Mouse (Mus musculus) hindbrain, embryonic 13.5 days (tissue): ENCODE data around the gene Degs2. TPM values are rescaled to one million over a fixed set of nuclear protein-coding genes. Genes with fewer than 3 reads are reported as not detected.
A peak's percentile ranks its signal among the peaks of the same experiment; 100 is the strongest.

Source experiments
- ATAC-seq: fragments of 200-750 bp; cut with Nextera tagmentation; 2 replicates; pipeline ENCODE4 v1.8.0; 2017; ENCODE audit warnings: moderate TSS enrichment; ENCODE audit not compliant: low FRiP score
- H3K27ac ChIP-seq: fragments of 300-500 bp; sonication (generic); 2 replicates; pipeline ENCODE4 v1.5.1; 2015; ENCODE audit warnings: inconsistent platforms, mild to moderate bottlenecking, moderate library complexity
- H3K27me3 ChIP-seq: fragments of 300-500 bp; sonication (generic); 2 replicates; pipeline ENCODE4 v1.6.1; 2015; ENCODE audit warnings: mild to moderate bottlenecking, inconsistent platforms
- H3K36me3 ChIP-seq: fragments of 300-500 bp; sonication (generic); 2 replicates; pipeline ENCODE4 v1.6.1; 2015; ENCODE audit warnings: mild to moderate bottlenecking, inconsistent platforms
- H3K4me1 ChIP-seq: fragments of 300-500 bp; sonication (generic); replicated peaks from 2 replicates; pipeline ENCODE4 v1.6.1; 2015; ENCODE audit warnings: inconsistent platforms
- H3K4me2 ChIP-seq: fragments of 300-500 bp; sonication (generic); 2 replicates; pipeline ENCODE4 v1.6.1; 2015; ENCODE audit warnings: inconsistent platforms, mild to moderate bottlenecking, moderate library complexity
- H3K4me3 ChIP-seq: fragments of 300-500 bp; sonication (generic); 2 replicates; pipeline ENCODE4 v1.5.1; 2015; ENCODE audit warnings: mild to moderate bottlenecking, inconsistent platforms
- H3K9ac ChIP-seq: fragments of 300-500 bp; sonication (generic); 2 replicates; pipeline ENCODE4 v1.6.1; 2015; ENCODE audit warnings: mild to moderate bottlenecking, inconsistent platforms
- H3K9me3 ChIP-seq: fragments of 300-500 bp; sonication (generic); 2 replicates; pipeline ENCODE4 v1.6.1; 2016; ENCODE audit warnings: inconsistent platforms
- WGBS: fragments of 180-500 bp; shearing (Covaris S2); methylation state at CpG from one replicate; pipeline ENCODE4 v1.1.7; 2015; 5-methylcytosine and 5-hydroxymethylcytosine counted together
- microRNA counts: library from miRNA; unstranded; fragments of <30 nt; microRNA quantifications from one replicate; lab custom pipeline; 2016
- microRNA-seq: library from miRNA; unstranded; fragments of <30 nt; microRNA quantifications from one replicate; pipeline ENCODE4, GENCODE M21; 2016
- polyA plus RNA-seq: library from polyadenylated mRNA; unstranded; fragments of >200 nt; fragmentation: Nextera tagmentation; extraction: Ambion mirVana; gene quantifications from 2 replicates; pipeline ENCODE4 v1.2.1, GENCODE M21; 2015

Degs2 gene
- polyA plus RNA-seq, 1 experiment from 2014 or later, result 3.6 TPM

DNA sequence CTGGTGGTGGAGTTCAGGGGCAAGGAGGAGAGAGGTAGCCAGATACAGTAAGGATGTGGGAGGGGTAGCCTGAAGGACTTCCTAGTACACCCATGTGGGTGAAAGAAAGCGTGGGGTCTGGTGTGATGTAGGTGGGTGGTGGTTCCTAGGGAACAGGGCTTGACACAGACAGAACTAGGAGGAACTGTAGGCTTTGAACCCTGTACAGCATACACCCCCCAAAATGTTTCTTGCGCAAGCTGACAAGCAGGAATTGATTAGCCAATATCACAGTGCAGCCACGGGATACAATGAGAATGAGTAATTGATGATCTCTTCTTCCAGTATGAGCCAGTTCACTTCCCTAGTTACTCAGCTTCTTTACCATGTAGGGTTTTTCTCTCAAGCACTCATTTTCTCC is 63.0 kb downstream of the Degs2 start:
- Histone ChIP-seq H3K4me1 (peaks cover 22% of the 10 kb centered on the region; the same call in 1 of the 2 replicates), H3K9ac (no peak overlapping the region), H3K4me2 (no peak overlapping the region), H3K27me3 (no peaks in the 10 kb centered on the region), H3K27ac (no peak overlapping the region), H3K36me3 (peaks cover 23% of the 10 kb centered on the region), H3K9me3 (no peaks in the 10 kb centered on the region), H3K4me3 (no peak overlapping the region)
- no peak for ATAC-seq
- WGBS, result 84% methylated on average over 3 of the region's 3 CpGs

DNA sequence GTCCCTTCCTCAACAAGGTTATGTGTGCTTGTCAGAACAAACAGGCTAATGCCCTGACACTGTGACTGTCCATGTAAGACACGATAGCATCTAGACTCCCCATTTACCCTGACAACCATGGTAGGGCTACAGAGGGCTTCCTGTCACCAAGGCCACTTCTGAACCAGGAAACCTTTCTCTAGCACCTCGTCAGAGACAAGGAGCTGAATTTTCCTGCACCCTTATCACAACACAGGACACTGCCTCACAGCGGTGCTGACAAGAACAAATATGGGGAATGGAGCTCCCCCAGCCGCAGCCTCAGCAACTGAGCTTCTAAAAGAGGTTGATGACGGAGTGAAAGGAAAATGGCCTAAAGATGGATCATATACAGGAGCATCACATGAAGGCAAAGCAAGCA is 64.7 kb downstream of the Degs2 start:
- Histone ChIP-seq H3K4me1 (peaks cover 22% of the 10 kb centered on the region; the same call in 1 of the 2 replicates), H3K4me3 (no peak overlapping the region), H3K4me2 (no peak overlapping the region), H3K27ac (no peak overlapping the region), H3K27me3 (no peaks in the 10 kb centered on the region), H3K9ac (no peak overlapping the region), H3K36me3 (peaks cover 18% of the 10 kb centered on the region), H3K9me3 (no peaks in the 10 kb centered on the region)
- ATAC-seq, result no peak
- 87% methylated on average over 5 of the region's 5 CpGs for WGBS

DNA sequence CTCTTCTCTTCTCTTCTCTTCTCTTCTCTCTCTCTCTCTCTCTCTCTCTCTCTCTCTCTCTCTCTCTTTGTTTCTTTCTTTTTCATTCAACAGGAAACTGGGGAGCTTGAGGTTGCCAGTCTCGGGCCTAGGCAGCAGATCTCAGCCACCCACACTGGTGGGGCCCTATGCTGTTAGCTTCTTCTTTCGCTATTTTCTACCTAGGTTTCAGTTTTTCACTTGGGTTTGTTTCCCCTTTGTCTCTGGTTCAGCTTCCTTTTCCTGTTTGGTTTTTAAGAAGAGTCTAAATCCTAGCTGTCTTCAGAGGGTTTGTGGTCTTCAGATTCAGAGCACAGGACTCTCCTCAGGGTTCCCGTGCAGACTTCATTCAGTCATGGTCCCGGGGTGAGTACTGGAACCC is 66.6 kb downstream of the Degs2 start:
- Histone ChIP-seq H3K4me1 (peaks cover 22% of the 10 kb centered on the region; the same call in 1 of the 2 replicates), H3K9ac (no peak overlapping the region), H3K36me3 (peaks cover 18% of the 10 kb centered on the region), H3K4me3 (no peak overlapping the region), H3K27me3 (no peaks in the 10 kb centered on the region), H3K4me2 (no peak overlapping the region), H3K9me3 (no peaks in the 10 kb centered on the region), H3K27ac (no peak overlapping the region)
- WGBS, result 97% methylated on average over 4 of the region's 4 CpGs
- no peak for ATAC-seq

DNA sequence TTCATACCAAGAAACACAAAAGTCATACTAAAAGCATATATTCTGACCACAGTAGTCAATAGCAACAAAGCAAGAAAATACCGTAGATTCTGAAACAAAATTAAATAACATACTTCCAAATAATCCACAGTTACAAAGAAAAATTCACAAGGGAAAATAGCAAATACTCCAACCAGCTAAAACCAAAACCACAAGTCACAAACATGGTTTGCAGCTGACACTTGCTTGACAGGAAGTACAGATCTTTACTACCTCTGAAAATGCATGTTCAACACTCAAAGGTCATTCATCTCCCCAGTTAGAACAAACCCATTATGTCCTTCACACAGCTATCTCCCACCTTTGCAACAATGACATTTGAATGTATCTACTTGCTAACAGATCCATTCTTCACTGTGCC is 68.1 kb downstream of the Degs2 start:
- WGBS, result 98% methylated on average over 1 of the region's 1 CpGs
- H3K9ac ChIP-seq, result no peak overlapping the region
- H3K27ac ChIP-seq, result no peak overlapping the region
- no peak overlapping the region for H3K4me3 ChIP-seq
- ATAC-seq, result no peak
- peaks cover 18% of the 10 kb centered on the region for H3K36me3 ChIP-seq
- H3K4me1 ChIP-seq, result peaks cover 13% of the 10 kb centered on the region; the same call in 1 of the 2 replicates
- H3K9me3 ChIP-seq, result no peaks in the 10 kb centered on the region
- no peaks in the 10 kb centered on the region for H3K27me3 ChIP-seq
- no peak overlapping the region for H3K4me2 ChIP-seq

DNA sequence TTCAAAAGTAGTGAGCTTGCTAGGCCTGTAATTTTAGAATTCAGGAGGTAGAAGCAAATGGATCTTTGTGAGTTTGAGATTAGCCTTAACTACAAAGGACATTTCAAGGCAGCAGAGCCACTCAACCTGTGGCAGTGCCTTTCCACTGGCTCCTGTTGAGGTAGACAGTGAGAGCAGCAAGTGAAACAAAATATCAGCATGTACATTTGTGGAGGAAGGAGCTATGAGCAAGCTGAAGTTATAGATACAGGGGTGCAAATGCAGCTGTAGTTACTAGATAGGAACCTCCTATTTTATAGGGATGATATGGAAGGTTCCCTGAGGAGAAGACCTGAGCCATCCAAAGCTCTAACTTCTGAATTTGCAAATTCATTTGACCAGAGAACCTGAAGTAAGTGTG is 69.6 kb downstream of the Degs2 start:
- H3K4me2 ChIP-seq, result no peak overlapping the region
- H3K4me1 ChIP-seq, result peaks cover 5% of the 10 kb centered on the region; the same call in 1 of the 2 replicates
- no peaks in the 10 kb centered on the region for H3K27me3 ChIP-seq
- no peaks in the 10 kb centered on the region for H3K9me3 ChIP-seq
- ATAC-seq, result no peak
- H3K4me3 ChIP-seq, result no peak overlapping the region
- no peak overlapping the region for H3K27ac ChIP-seq
- no peak overlapping the region for H3K9ac ChIP-seq
- peaks cover 15% of the 10 kb centered on the region for H3K36me3 ChIP-seq

DNA sequence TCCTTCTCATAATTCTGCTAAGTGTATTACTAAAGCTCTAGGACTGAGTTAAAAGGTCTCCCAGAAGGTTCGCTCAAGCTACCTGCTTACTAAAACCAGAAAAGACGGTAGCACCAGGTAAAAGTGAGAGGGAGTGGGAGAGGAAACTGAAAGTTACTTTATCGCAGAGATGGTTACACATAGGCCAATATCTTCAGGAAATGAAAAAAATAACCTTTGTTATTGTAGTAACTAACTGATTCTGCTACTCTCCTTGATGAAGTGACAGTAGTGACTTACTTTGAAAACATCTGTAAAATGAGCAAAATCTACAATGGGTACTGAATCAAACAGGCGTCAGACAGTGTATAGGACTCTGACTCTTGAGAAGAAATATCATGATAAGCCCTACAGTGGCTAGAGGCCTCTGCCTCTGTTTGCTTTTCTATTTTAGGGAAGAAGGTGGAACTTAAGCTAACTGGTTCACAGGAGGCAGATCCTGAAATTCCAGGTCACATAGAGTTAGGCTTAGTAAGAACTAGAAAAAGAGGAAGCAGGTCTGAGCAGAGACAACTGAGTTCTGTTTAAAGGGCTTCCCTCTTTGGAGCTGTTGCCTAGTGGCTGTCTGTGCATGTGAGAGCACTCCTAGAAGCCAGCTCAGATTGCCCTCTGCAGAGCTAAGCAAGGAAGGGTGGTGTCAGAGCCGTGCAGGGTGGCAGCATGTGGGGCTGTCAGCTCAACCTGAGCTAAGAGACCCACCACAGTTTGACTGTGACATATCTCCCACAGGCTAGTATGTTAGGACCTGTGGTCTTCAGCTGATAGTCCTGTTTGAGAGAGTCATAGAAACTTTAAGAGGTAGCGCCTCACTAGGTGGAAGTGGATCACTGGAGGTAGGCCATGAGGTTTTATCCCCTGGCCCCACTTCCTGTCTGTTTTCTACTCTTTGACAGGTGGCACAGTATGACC is 71.1 kb downstream of the Degs2 start:
- Histone ChIP-seq H3K27me3 (no peaks in the 10 kb centered on the region), H3K4me1 (peaks cover 2% of the 10 kb centered on the region; the same call in 1 of the 2 replicates), H3K9me3 (no peaks in the 10 kb centered on the region), H3K4me3 (no peak overlapping the region), H3K4me2 (no peak overlapping the region), H3K9ac (no peak overlapping the region), H3K36me3 (peaks cover 9% of the 10 kb centered on the region), H3K27ac (no peak overlapping the region)
- WGBS, result 93% methylated on average over 6 of the region's 6 CpGs
- no peak for ATAC-seq

DNA sequence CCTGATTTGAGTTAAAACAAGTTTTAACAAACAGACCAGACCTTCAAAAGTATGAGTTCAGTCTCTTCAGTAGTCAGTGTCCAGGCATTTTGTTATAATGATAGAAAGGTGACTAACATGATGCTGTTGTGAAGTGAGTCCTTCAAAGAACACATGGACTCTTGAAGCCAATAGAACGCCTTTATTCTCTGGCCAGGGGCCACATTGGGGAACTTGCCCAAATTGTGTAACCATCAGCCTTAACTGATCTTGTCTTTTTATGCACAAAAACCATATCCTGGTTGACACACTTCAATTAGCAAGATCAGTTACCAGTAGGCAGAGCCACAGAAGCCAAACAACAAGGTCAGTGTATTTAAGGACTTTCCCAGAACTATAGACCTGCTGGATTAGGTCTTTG is 72.6 kb downstream of the Degs2 start:
- WGBS, result 95% methylated on average over 1 of the region's 1 CpGs

More for the DNA sequence above, 72.6 kb downstream of the Degs2 start:
- Histone ChIP-seq H3K9ac (no peak overlapping the region), H3K4me1 (peaks cover 14% of the 10 kb centered on the region), H3K27ac (no peak overlapping the region), H3K9me3 (no peaks in the 10 kb centered on the region), H3K27me3 (no peaks in the 10 kb centered on the region), H3K36me3 (peaks cover under 1% of the 10 kb centered on the region; the same call in 1 of the 2 replicates), H3K4me3 (no peak overlapping the region), H3K4me2 (no peak overlapping the region)
- ATAC-seq, result no peak

MicroRNAs within 50 kb of the gene (microRNA counts, 519-probe panel; counts per million panel counts)
- 5,017 counts per million, percentile 87 among the panel's probes with 10 or more counts for microRNA mmu-miR-342-3p (lab: Ali Mortazavi, UCI)
- 2,043 counts per million, percentile 12 among the panel's probes with 10 or more counts for microRNA mmu-miR-342-5p (lab: Ali Mortazavi, UCI)

Small RNA genes within 50 kb of the gene (microRNA-seq; reads per million reads assigned to microRNA genes)
- gene Gm23872, result not detected
- 6,469 reads per million, percentile 93 among the genes with 10 or more reads in this experiment for gene Mir342

Other genes starting within 250 kb of the Degs2 start
- gene Evl, start 147.6 kb downstream of the Degs2 start, polyA plus RNA-seq, result 205 and 206 TPM in 2 replicates
- 13.5 and 14.1 TPM in 2 replicates for gene Yy1, start 90.7 kb upstream of the Degs2 start, polyA plus RNA-seq
- gene Slc25a29, start 133.6 kb upstream of the Degs2 start, polyA plus RNA-seq, result 17.8 and 19.2 TPM in 2 replicates
- 9.8 and 10.8 TPM in 2 replicates for gene Slc25a47, start 133.7 kb upstream of the Degs2 start, polyA plus RNA-seq
- gene Wdr25, start 191.3 kb upstream of the Degs2 start, polyA plus RNA-seq, result 6.6 and 8.5 TPM in 2 replicates
- gene Wars, start 191.9 kb upstream of the Degs2 start, polyA plus RNA-seq, result 102 and 106 TPM in 2 replicates